Mouse (Mus musculus) layer of hippocampus, adult 18-20 months (tissue): ENCODE measurements around the gene Spag8. TPM values are rescaled to one million over a fixed set of nuclear protein-coding genes. Genes with fewer than 3 reads are reported as not detected.

ENCODE experiments used
- DNase-seq, 2 experiments: peaks; one replicate each; pipeline ENCODE4 v3.0.0; 2022; ENCODE audit warnings: low spot score in 2 of 2
- microRNA-seq, 2 experiments: library from miRNA; unstranded; fragments of <30 nt; microRNA quantifications; one replicate each; pipeline ENCODE4 v1.2.0; 2021
- total RNA-seq, 2 experiments: library from RNA; stranded (reverse); gene quantifications; 2 replicates each; pipeline ENCODE4 v1.2.3; 2021

Gene Spag8
- total RNA-seq, 2 experiments from 2014 or later, result 1.4 to 2.3 TPM

DNA sequence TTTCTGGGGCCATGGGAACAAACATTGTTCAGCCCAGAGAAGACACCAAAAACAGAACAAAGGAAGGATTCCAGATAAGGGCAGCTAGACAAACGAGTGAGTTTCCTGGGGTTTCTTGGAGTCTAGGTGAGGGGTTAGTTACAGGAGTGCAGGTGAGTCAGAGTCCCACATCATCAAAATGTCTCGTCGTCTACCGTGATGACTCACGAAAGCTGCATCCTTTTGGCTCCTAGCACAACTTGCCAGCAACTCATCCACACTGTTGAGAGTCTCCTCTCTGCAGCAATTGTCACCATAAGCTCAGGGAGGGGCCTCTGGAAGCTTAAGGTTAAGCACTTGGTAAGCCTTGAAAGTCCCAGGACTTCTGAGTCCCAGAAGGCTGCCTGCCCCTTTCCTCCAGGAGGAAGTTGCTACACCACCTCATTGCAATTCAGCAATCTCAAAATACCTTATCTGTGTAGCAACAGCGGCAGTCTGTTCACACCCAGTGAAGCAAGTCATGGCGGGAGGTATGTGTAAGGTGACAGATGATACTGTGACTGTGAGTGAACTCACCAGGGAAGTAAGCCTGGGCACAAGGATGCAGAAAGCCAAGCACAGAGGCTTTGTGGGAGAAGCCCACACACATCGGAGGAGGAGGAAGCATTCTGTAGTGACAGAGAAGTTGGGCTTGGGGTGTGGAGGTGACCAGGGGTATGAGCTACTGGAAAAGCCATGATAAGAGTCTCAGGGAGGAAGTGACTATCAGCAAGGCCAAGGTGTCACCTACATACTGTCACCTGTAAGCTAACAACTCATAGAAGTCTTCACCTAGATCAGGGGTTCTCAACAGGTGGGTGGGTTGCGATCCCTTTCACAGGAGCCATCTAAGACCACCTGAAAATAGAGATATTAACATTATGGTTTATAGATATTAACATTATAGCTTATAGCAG lies 48.4 kb downstream of the Spag8 start:
- no peak for DNase-seq

DNA sequence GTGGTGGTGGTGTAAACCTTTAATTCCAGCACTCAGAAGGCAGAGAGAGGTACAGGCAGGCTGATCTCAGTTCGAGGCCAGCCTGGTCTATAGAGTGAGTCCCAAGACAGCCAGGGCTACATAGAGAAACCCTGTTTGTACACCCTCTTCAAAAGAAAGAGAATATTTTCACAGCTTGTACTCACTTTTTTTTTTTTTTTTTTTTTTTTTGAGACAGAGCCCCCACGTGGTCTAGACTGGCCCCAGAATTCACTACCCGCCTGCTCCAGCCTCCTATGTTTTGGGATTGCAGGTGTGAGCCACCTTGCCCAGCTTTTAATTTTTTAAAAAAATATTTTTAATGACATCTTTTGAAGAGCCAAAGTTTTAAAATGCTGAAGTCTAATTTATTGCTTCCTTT lies 49.3 kb downstream of the Spag8 start:
- no peak for DNase-seq

Small RNA genes lying within 50 kb of the gene (microRNA-seq; reads per million reads assigned to microRNA genes)
- gene Gm25262, result 0 reads per million in 2 experiments

Other genes with a start within 250 kb of the Spag8 start
- under 1 TPM; 0.54 to 0.81 TPM for gene Fam166b, start 224.5 kb downstream of the Spag8 start, total RNA-seq
- 10 to 100 TPM; 83.3 to 89.9 TPM for gene Tesk1, start 211.7 kb downstream of the Spag8 start, total RNA-seq
- gene Cd72, start 199.0 kb downstream of the Spag8 start, total RNA-seq, result not detected
- not detected for gene Sit1, start 169.9 kb downstream of the Spag8 start, total RNA-seq
- gene Ccdc107, start 160.7 kb downstream of the Spag8 start, total RNA-seq, result 10 to 100 TPM; 27.7 to 29.3 TPM
- gene Arhgef39, start 153.9 kb downstream of the Spag8 start, total RNA-seq, result not detected
- not detected for gene Car9, start 146.6 kb downstream of the Spag8 start, total RNA-seq
- gene Tpm2, start 129.8 kb downstream of the Spag8 start, total RNA-seq, result 1 to 10 TPM; 4.2 to 4.8 TPM
- gene Creb3, start 91.3 kb downstream of the Spag8 start, total RNA-seq, result 10 to 100 TPM; 67.4 to 74.5 TPM
- gene Tln1, start 90.9 kb downstream of the Spag8 start, total RNA-seq, result 10 to 100 TPM; 35.8 to 42.1 TPM
- 10 to 100 TPM; 43.6 to 48.0 TPM for gene Rgp1, start 74.9 kb downstream of the Spag8 start, total RNA-seq
- 10 to 100 TPM; 58.8 to 65.2 TPM for gene Gba2, start 74.7 kb downstream of the Spag8 start, total RNA-seq
- not detected for gene Msmp, start 69.1 kb downstream of the Spag8 start, total RNA-seq
- 10 to 100 TPM; 47.2 to 52.7 TPM for gene Npr2, start 21.7 kb downstream of the Spag8 start, total RNA-seq
- gene Hint2, start 2.9 kb upstream of the Spag8 start, total RNA-seq, result 10 to 100 TPM; 31.3 to 36.7 TPM
- 10 to 100 TPM; 68.2 to 72.1 TPM for gene Tmem8b, start 15.4 kb upstream of the Spag8 start, total RNA-seq
- 1 to 10 TPM; 1.5 to 1.8 TPM for gene Fam221b, start 15.6 kb upstream of the Spag8 start, total RNA-seq
- gene Olfr70, start 47.2 kb upstream of the Spag8 start, total RNA-seq, result not detected
- not detected for gene Olfr71, start 56.7 kb upstream of the Spag8 start, total RNA-seq
- gene Hrct1, start 73.6 kb upstream of the Spag8 start, total RNA-seq, result 1 to 10 TPM in 1 of 2 experiments, under 1 TPM in 1; 0.79 to 1.6 TPM
- gene Spaar, start 76.4 kb upstream of the Spag8 start, total RNA-seq, result 1 to 10 TPM in 1 of 2 experiments, under 1 TPM in 1; 0.58 to 1.3 TPM
- gene Olfr159, start 117.4 kb upstream of the Spag8 start, total RNA-seq, result not detected
- not detected for gene Olfr156, start 170.3 kb upstream of the Spag8 start, total RNA-seq
- gene Olfr157, start 186.6 kb upstream of the Spag8 start, total RNA-seq, result not detected
- not detected for gene Olfr155, start 198.0 kb upstream of the Spag8 start, total RNA-seq
- gene Reck, start 221.9 kb upstream of the Spag8 start, total RNA-seq, result 1 to 10 TPM; 6.0 to 6.2 TPM